Mouse (Mus musculus) lung, postnatal 0 days (tissue): ENCODE data around the gene Cmtm6.

ENCODE experiments used
- CTCF ChIP-seq: IDR thresholded peaks from 2 replicates; pipeline ENCODE4 v1.5.1; 2016; ENCODE audit warnings: antibody characterized with exemption, mild to moderate bottlenecking
- EP300 ChIP-seq: IDR thresholded peaks from 2 replicates; pipeline ENCODE4 v1.6.1; 2016; ENCODE audit warnings: antibody characterized with exemption, mild to moderate bottlenecking, control low read depth

DNA sequence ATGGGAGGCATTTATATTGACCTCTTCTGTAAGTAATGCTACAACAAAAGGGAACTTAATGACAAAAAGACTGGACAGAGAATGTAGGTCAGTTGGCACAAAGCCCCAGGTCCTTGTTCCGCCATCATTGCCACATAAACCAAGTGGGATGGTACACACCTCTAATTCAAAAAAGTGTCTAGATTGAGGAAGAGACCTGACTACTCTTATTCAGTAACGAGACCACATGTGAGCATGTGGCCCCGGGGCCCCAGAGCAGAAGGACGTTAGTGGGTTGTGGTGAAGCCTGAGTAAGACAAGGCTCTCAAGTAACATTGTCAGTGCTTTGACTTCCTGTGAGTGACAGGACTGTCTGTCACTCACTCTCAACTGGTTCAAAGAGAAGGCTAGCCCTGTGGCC is 39.3 kb downstream of the Cmtm6 start:
- no peak for TF ChIP-seq CTCF
- no peak for TF ChIP-seq EP300
